Mouse (Mus musculus): ENCODE data around the gene Asphd1. TPM values are rescaled to one million over a fixed set of nuclear protein-coding genes. Genes with fewer than 3 reads are reported as not detected.

Gene Asphd1
- polyA plus RNA-seq, 1 experiment from 2014 or later, result 1.5 TPM

DNA sequence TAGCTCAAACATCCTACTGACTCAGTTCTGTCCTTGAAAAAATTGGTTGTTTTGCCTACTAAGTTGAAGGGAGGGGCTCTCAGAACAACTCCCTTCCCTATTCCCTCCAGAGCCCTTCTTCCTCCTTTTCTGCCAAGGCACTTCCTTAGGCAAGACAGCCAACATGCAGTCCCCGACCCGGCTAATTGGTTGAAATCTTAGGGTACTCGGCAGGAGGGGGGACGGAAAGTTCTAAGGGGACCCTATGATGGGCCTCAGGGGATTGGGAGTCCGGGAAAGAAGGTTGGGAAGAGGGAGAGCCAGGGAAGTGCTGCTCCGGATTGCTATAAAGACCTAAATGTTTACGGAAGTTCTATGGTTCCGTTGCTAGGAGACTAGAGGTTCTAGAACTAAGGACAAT is 26.1 kb upstream of the Asphd1 start:
- no peak overlapping the region for H3K9ac ChIP-seq

DNA sequence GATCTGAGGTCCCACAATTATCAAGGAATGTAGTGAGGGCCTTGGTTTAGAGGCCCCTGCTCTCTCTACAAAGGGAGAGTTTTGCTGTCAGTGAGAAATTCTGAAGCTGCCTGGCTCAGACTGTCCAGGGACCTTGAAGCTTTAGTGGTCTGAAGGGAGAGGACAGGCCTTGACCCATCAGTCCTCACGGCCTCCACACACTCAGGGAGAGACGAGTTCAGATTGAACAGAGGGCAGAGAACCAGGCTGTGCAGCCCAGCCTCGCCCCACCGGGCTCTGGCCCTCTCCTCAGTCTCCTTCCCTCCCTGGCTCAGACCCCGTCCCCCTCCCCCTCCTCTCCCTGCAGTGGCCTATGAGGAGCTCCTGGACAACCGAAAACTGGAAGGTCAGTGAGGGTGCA is 18.0 kb upstream of the Asphd1 start:
- no peak for ATAC-seq (ENCODE audit: low FRiP score)
- peaks cover 12% of the 10 kb centered on the region; the same call in 1 of the 2 replicates for H3K36me3 ChIP-seq (replicated peaks)
- H3K4me3 ChIP-seq (replicated peaks), result no peak overlapping the region
- H3K27me3 ChIP-seq, result peaks cover 19% of the 10 kb centered on the region
- H3K4me2 ChIP-seq, result no peak overlapping the region
- H3K4me1 ChIP-seq, result 0 out of 2 replicates have a peak, but pooled peaks cover 3% of the 10 kb centered on the region
- H3K27ac ChIP-seq, result no peak overlapping the region
- no peak overlapping the region for H3K9ac ChIP-seq
- no peaks in the 10 kb centered on the region for H3K9me3 ChIP-seq
- 63% methylated on average over 6 of the region's 6 CpGs for WGBS

More for the DNA sequence above, 26.1 kb upstream of the Asphd1 start:
- Histone ChIP-seq H3K27ac (no peak overlapping the region), H3K36me3 (replicated peaks) (peaks cover 27% of the 10 kb centered on the region), H3K4me2 (peak overlapping the region; percentile 80), H3K27me3 (no peaks in the 10 kb centered on the region), H3K9me3 (no peaks in the 10 kb centered on the region), H3K4me3 (replicated peaks) (peak overlapping the region; percentile 100), H3K4me1 (peaks cover 11% of the 10 kb centered on the region)
- ATAC-seq (ENCODE audit: low FRiP score), result peak; percentile 51
- WGBS, result 13% methylated on average over 8 of the region's 8 CpGs

DNA sequence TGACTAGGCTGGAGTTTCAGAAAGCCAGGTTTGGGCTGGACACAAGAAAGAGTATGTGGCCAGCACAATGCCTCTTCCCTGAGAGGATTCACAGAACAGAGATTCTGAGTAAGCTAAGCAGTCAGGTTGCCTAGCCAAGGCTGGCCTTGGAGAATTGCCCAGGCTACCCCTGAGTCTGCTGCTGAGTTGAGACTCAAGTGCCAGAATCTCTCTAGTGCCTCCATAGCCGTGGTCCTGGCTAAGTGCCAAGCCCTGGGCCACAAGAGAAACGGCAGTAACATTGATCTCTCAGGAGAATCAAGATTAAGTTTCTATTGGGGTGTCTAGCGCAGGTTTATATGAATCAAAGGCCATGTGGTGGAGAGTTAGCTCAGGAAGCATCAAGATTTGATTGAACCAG is 16.2 kb upstream of the Asphd1 start:
- no peak overlapping the region for H3K9ac ChIP-seq
- H3K36me3 ChIP-seq (replicated peaks), result peaks cover 18% of the 10 kb centered on the region; the same call in 1 of the 2 replicates
- no peak overlapping the region for H3K4me2 ChIP-seq
- H3K27me3 ChIP-seq, result peaks cover 31% of the 10 kb centered on the region
- ATAC-seq (ENCODE audit: low FRiP score), result no peak
- H3K4me1 ChIP-seq, result 0 out of 2 replicates have a peak, but pooled peaks cover 3% of the 10 kb centered on the region
- WGBS, result 71% methylated on average over 3 of the region's 3 CpGs
- H3K9me3 ChIP-seq, result no peaks in the 10 kb centered on the region
- no peak overlapping the region for H3K27ac ChIP-seq
- no peak overlapping the region for H3K4me3 ChIP-seq (replicated peaks)

GRCm38 (mm10) chr7:126963548-126964286 is 14.3 kb upstream of the Asphd1 start:
- 29% methylated on average over 19 of the region's 19 CpGs for WGBS
- Histone ChIP-seq H3K36me3 (replicated peaks) (peaks cover 18% of the 10 kb centered on the region; the same call in 1 of the 2 replicates), H3K4me1 (0 out of 2 replicates have a peak, but pooled peaks cover 3% of the 10 kb centered on the region), H3K27ac (no peak overlapping the region), H3K4me3 (replicated peaks) (no peak overlapping the region), H3K9me3 (no peaks in the 10 kb centered on the region), H3K27me3 (peaks cover 31% of the 10 kb centered on the region), H3K4me2 (peak overlapping the region; percentile 19; the same call in 1 of the 2 replicates), H3K9ac (no peak overlapping the region)
- ATAC-seq (ENCODE audit: low FRiP score), result no peak

DNA sequence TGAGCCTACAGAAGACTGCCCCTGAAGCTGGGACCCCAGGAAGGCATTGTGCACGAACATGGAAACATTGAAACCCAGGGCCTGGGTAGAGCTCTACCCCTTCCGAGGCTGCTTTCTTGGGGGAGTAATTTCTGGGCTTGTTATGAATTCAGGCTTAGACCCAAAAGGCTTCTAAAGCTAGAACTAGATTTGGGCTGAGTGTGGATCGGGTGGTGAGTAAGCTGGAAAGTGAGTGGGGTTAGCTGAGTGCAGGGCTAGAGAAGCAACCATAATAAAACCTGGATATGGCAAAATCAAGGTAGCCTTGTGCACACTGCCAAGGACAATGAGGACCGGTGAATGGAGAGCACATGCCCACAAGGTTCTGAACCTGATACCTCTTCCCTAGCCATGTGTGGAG is 12.6 kb upstream of the Asphd1 start:
- Histone ChIP-seq H3K4me3 (replicated peaks) (no peak overlapping the region), H3K9ac (no peak overlapping the region), H3K9me3 (no peaks in the 10 kb centered on the region), H3K27ac (no peak overlapping the region), H3K27me3 (peaks cover 31% of the 10 kb centered on the region), H3K4me1 (0 out of 2 replicates have a peak, but pooled peaks cover 3% of the 10 kb centered on the region), H3K36me3 (replicated peaks) (peaks cover 10% of the 10 kb centered on the region; the same call in 1 of the 2 replicates), H3K4me2 (no peak overlapping the region)
- ATAC-seq (ENCODE audit: low FRiP score), result no peak
- 92% methylated on average over 4 of the region's 4 CpGs for WGBS

DNA sequence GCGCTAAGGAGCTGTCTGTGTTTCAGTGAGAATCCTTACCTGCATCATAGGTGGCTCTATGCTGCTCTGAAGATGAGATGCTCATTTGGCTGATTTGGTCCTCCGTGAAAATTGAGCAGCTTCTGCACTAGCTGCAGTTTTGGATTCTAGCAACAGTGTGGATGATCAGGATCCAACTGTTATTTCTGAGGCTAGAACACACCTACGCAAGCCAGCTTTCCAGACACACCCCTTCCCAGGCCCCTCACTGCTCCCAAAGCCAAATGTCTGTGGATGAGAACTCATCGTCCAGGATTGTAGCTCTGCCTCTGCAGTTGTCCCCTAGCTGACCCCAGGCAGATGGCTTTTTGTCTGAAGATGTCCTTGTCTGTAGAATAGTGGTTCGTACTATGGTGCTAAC is 11.7 kb upstream of the Asphd1 start:
- Histone ChIP-seq H3K27me3 (peaks cover 31% of the 10 kb centered on the region), H3K4me2 (no peak overlapping the region), H3K36me3 (replicated peaks) (peaks cover 7% of the 10 kb centered on the region; the same call in 1 of the 2 replicates), H3K9me3 (no peaks in the 10 kb centered on the region), H3K4me1 (0 out of 2 replicates have a peak, but pooled peaks cover 3% of the 10 kb centered on the region), H3K9ac (no peak overlapping the region), H3K4me3 (replicated peaks) (no peak overlapping the region), H3K27ac (no peak overlapping the region)
- no peak for ATAC-seq (ENCODE audit: low FRiP score)
- WGBS, result 87% methylated on average over 5 of the region's 5 CpGs

- Histone ChIP-seq H3K27me3 (peaks cover 31% of the 10 kb centered on the region), H3K27ac (no peak overlapping the region), H3K4me2 (no peak overlapping the region), H3K36me3 (replicated peaks) (peaks cover 7% of the 10 kb centered on the region; the same call in 1 of the 2 replicates), H3K9ac (no peak overlapping the region), H3K4me1 (0 out of 2 replicates have a peak, but pooled peaks cover 3% of the 10 kb centered on the region), H3K9me3 (no peaks in the 10 kb centered on the region), H3K4me3 (replicated peaks) (no peak overlapping the region)
- 80% methylated on average over 9 of the region's 9 CpGs for WGBS
- no peak for ATAC-seq (ENCODE audit: low FRiP score)
Observed at GRCm38 (mm10) chr7:126959780-126960179, 10.4 kb upstream of the Asphd1 start.

DNA sequence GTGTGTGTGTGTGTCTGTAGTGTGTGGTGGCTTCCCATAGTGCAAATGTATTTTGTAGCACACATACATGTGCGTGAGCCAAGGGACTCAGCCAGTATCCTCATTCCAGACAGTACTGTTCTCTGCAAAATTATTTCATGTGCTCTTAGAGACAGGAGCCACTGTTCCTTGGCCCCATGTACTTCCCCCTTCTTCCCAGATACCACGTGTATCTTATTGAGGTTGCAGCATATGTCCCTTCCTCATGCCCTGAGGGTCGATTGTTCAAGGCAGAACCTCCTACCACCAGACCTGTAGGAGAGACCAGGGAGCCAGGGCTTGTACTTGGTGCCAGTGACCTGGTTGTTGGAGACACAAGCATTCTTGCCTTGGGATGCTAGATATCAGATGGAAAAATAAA is 5.7 kb upstream of the Asphd1 start:
- Histone ChIP-seq H3K9ac (no peak overlapping the region), H3K9me3 (no peaks in the 10 kb centered on the region), H3K27ac (no peak overlapping the region), H3K27me3 (peaks cover 37% of the 10 kb centered on the region), H3K4me1 (peaks cover 14% of the 10 kb centered on the region), H3K4me3 (replicated peaks) (no peak overlapping the region), H3K36me3 (replicated peaks) (no peaks in the 10 kb centered on the region), H3K4me2 (no peak overlapping the region)
- 70% methylated on average over 3 of the region's 3 CpGs for WGBS
- no peak for ATAC-seq (ENCODE audit: low FRiP score)

DNA sequence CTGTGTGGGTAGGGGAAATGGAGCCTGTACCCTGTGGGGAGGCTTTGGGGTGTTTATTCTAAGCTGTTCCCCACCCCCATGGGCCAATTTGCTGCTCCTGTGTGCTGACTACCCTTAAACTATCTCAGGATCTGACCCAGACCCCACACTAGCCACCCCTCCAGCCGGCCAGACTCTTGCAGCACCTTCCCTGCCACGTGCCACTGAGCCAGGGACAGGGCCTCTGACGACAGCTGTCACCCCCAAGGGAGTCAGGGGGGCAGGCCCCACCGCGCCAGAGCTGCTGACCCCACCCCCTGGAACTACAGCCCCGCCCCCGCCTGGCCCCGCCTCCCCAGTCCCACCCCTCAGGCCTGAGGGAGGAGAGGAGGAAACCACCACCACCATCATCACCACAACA is 3.3 kb upstream of the Asphd1 start:
- Histone ChIP-seq H3K4me1 (peaks cover 34% of the 10 kb centered on the region), H3K27ac (no peak overlapping the region), H3K36me3 (replicated peaks) (no peaks in the 10 kb centered on the region), H3K9ac (0 out of 2 replicates have a peak overlapping the region, but pooled peaks have one; percentile 68), H3K4me2 (peak overlapping the region; percentile 95), H3K4me3 (replicated peaks) (peak overlapping the region; percentile 50), H3K9me3 (no peaks in the 10 kb centered on the region), H3K27me3 (peaks cover 55% of the 10 kb centered on the region)
- 3% methylated on average over 8 of the region's 8 CpGs for WGBS
- no peak for ATAC-seq (ENCODE audit: low FRiP score)

GRCm38 (mm10) chr7:126951741-126952140 is 2.4 kb upstream of the Asphd1 start:
- Histone ChIP-seq H3K36me3 (replicated peaks) (no peaks in the 10 kb centered on the region), H3K4me2 (peak overlapping the region; percentile 95), H3K27me3 (peaks cover 55% of the 10 kb centered on the region), H3K4me3 (replicated peaks) (peak overlapping the region; percentile 50), H3K9me3 (no peaks in the 10 kb centered on the region), H3K4me1 (peaks cover 34% of the 10 kb centered on the region), H3K9ac (peak overlapping the region; percentile 68), H3K27ac (no peak overlapping the region)
- no peak for ATAC-seq (ENCODE audit: low FRiP score)
- 26% methylated on average over 4 of the region's 4 CpGs for WGBS

- H3K27me3 ChIP-seq, result peaks cover 55% of the 10 kb centered on the region
- WGBS, result 5% methylated on average over 26 of the region's 26 CpGs
- ATAC-seq (ENCODE audit: low FRiP score), result 0 out of 2 replicates have a peak, but pooled peaks have one; percentile 16
- peak overlapping the region; percentile 81 for H3K27ac ChIP-seq
- H3K4me2 ChIP-seq, result peak overlapping the region; percentile 95
- peak overlapping the region; percentile 68 for H3K9ac ChIP-seq
- 0 out of 2 replicates have a peak, but pooled peaks cover 2% of the 10 kb centered on the region for H3K36me3 ChIP-seq (replicated peaks)
- H3K4me3 ChIP-seq (replicated peaks), result peak overlapping the region; percentile 50
- no peaks in the 10 kb centered on the region for H3K9me3 ChIP-seq
- H3K4me1 ChIP-seq, result peaks cover 34% of the 10 kb centered on the region
Observed at GRCm38 (mm10) chr7:126950647-126951615, 1.5 kb upstream of the Asphd1 start.
